Mouse (Mus musculus): ENCODE data around the gene Xbp1. TPM values are rescaled to one million over a fixed set of nuclear protein-coding genes. Genes with fewer than 3 reads are reported as not detected.

Xbp1 gene
- polyA plus RNA-seq, 1 experiment: 52.1 TPM

- TF ChIP-seq CTCF (IDR thresholded peaks at IDR 0.05; ENCODE audit: control insufficient read depth, insufficient read depth, low read length) (no peak), POLR2A (IDR thresholded peaks at IDR 0.05; ENCODE audit: borderline replicate concordance, control insufficient read depth, low read depth, low read length) (no peak)
- 54% methylated on average over 3 of the region's 3 CpGs for WGBS
- H3K4me1 ChIP-seq (ENCODE audit: control insufficient read depth, insufficient read depth, low read length): no peaks in the 10 kb centered on the region; the same call in 1 of the 2 replicates
- H3K4me3 ChIP-seq (replicated peaks; ENCODE audit: control insufficient read depth, low read depth, low read length): no peak overlapping the region
- H3K27ac ChIP-seq (ENCODE audit: control insufficient read depth, insufficient read depth, low read depth, low read length, poor library complexity): no peak overlapping the region
These were observed 39.8 kb downstream of the Xbp1 start for GRCm38 (mm10) chr11:5560273-5560672.

GRCm38 (mm10) chr11:5562625-5563268, 42.3 kb downstream of the Xbp1 start:
- Histone ChIP-seq H3K27ac (ENCODE audit: control insufficient read depth, insufficient read depth, low read depth, low read length, poor library complexity) (no peak overlapping the region), H3K4me1 (ENCODE audit: control insufficient read depth, insufficient read depth, low read length) (no peaks in the 10 kb centered on the region; the same call in 1 of the 2 replicates), H3K4me3 (replicated peaks; ENCODE audit: control insufficient read depth, low read depth, low read length) (no peak overlapping the region)
- TF ChIP-seq CTCF (IDR thresholded peaks at IDR 0.05; ENCODE audit: control insufficient read depth, insufficient read depth, low read length) (no peak), POLR2A (IDR thresholded peaks at IDR 0.05; ENCODE audit: borderline replicate concordance, control insufficient read depth, low read depth, low read length) (no peak)
- WGBS: 60% methylated on average over 9 of the region's 9 CpGs

GRCm38 (mm10) chr11:5563898-5564297, 43.4 kb downstream of the Xbp1 start:
- Histone ChIP-seq H3K4me1 (ENCODE audit: control insufficient read depth, insufficient read depth, low read length) (no peaks in the 10 kb centered on the region; the same call in 1 of the 2 replicates), H3K27ac (ENCODE audit: control insufficient read depth, insufficient read depth, low read depth, low read length, poor library complexity) (no peak overlapping the region), H3K4me3 (replicated peaks; ENCODE audit: control insufficient read depth, low read depth, low read length) (no peak overlapping the region)
- 83% methylated on average over 6 of the region's 6 CpGs for WGBS
- TF ChIP-seq POLR2A (IDR thresholded peaks at IDR 0.05; ENCODE audit: borderline replicate concordance, control insufficient read depth, low read depth, low read length) (no peak), CTCF (IDR thresholded peaks at IDR 0.05; ENCODE audit: control insufficient read depth, insufficient read depth, low read length) (no peak)

GRCm38 (mm10) chr11:5565596-5565995, 45.1 kb downstream of the Xbp1 start:
- TF ChIP-seq CTCF (IDR thresholded peaks at IDR 0.05; ENCODE audit: control insufficient read depth, insufficient read depth, low read length) (no peak), POLR2A (IDR thresholded peaks at IDR 0.05; ENCODE audit: borderline replicate concordance, control insufficient read depth, low read depth, low read length) (no peak)
- no peak overlapping the region for H3K27ac ChIP-seq (ENCODE audit: control insufficient read depth, insufficient read depth, low read depth, low read length, poor library complexity)
- 74% methylated on average over 3 of the region's 3 CpGs for whole genome bisulfite sequencing
- no peak overlapping the region for H3K4me3 ChIP-seq (replicated peaks; ENCODE audit: control insufficient read depth, low read depth, low read length)
- no peaks in the 10 kb centered on the region; the same call in 1 of the 2 replicates for H3K4me1 ChIP-seq (ENCODE audit: control insufficient read depth, insufficient read depth, low read length)

GRCm38 (mm10) chr11:5566506-5566905, 46.0 kb downstream of the Xbp1 start:
- no peaks in the 10 kb centered on the region; the same call in 1 of the 2 replicates for H3K4me1 ChIP-seq (ENCODE audit: control insufficient read depth, insufficient read depth, low read length)
- 21% methylated on average over 2 of the region's 2 CpGs for WGBS
- no peak overlapping the region for H3K27ac ChIP-seq (ENCODE audit: control insufficient read depth, insufficient read depth, low read depth, low read length, poor library complexity)
- no peak overlapping the region for H3K4me3 ChIP-seq (replicated peaks; ENCODE audit: control insufficient read depth, low read depth, low read length)
- TF ChIP-seq CTCF (IDR thresholded peaks at IDR 0.05; ENCODE audit: control insufficient read depth, insufficient read depth, low read length) (no peak), POLR2A (IDR thresholded peaks at IDR 0.05; ENCODE audit: borderline replicate concordance, control insufficient read depth, low read depth, low read length) (no peak)

GRCm38 (mm10) chr11:5567654-5568053, 47.2 kb downstream of the Xbp1 start:
- no peak overlapping the region for H3K27ac ChIP-seq (ENCODE audit: control insufficient read depth, insufficient read depth, low read depth, low read length, poor library complexity)
- WGBS: 92% methylated on average over 6 of the region's 6 CpGs
- TF ChIP-seq CTCF (IDR thresholded peaks at IDR 0.05; ENCODE audit: control insufficient read depth, insufficient read depth, low read length) (no peak), POLR2A (IDR thresholded peaks at IDR 0.05; ENCODE audit: borderline replicate concordance, control insufficient read depth, low read depth, low read length) (no peak)
- no peak overlapping the region for H3K4me3 ChIP-seq (replicated peaks; ENCODE audit: control insufficient read depth, low read depth, low read length)
- no peaks in the 10 kb centered on the region; the same call in 1 of the 2 replicates for H3K4me1 ChIP-seq (ENCODE audit: control insufficient read depth, insufficient read depth, low read length)

GRCm38 (mm10) chr11:5568082-5568481, 47.6 kb downstream of the Xbp1 start:
- TF ChIP-seq POLR2A (IDR thresholded peaks at IDR 0.05; ENCODE audit: borderline replicate concordance, control insufficient read depth, low read depth, low read length) (no peak), CTCF (IDR thresholded peaks at IDR 0.05; ENCODE audit: control insufficient read depth, insufficient read depth, low read length) (no peak)
- Histone ChIP-seq H3K27ac (ENCODE audit: control insufficient read depth, insufficient read depth, low read depth, low read length, poor library complexity) (no peak overlapping the region), H3K4me1 (ENCODE audit: control insufficient read depth, insufficient read depth, low read length) (no peaks in the 10 kb centered on the region; the same call in 1 of the 2 replicates), H3K4me3 (replicated peaks; ENCODE audit: control insufficient read depth, low read depth, low read length) (no peak overlapping the region)
- 51% methylated on average over 5 of the region's 5 CpGs for WGBS

- no peak for TF ChIP-seq CTCF (IDR thresholded peaks at IDR 0.05; ENCODE audit: control insufficient read depth, insufficient read depth, low read length)
- no peak for TF ChIP-seq POLR2A (IDR thresholded peaks at IDR 0.05; ENCODE audit: borderline replicate concordance, control insufficient read depth, low read depth, low read length)
- H3K27ac ChIP-seq (ENCODE audit: control insufficient read depth, insufficient read depth, low read depth, low read length, poor library complexity): no peak within 1 kb of the TSS
- H3K4me3 ChIP-seq (replicated peaks; ENCODE audit: control insufficient read depth, low read depth, low read length): no peak within 1 kb of the TSS
- 90% methylated on average over 12 of the region's 12 CpGs for WGBS
- H3K4me1 ChIP-seq (ENCODE audit: control insufficient read depth, insufficient read depth, low read length): no peaks in the 10 kb centered on the region; the same call in 1 of the 2 replicates
These were observed 49.0 kb downstream of the Xbp1 start, which contains the start of gene Ankrd36 for GRCm38 (mm10) chr11:5569474-5569873. Ankrd36 (plus strand) TSS chr11:5569684.
